Mouse (Mus musculus) intestine, postnatal 0 days (tissue): ENCODE results near the gene 4931417E11Rik. TPM values are rescaled to one million over a fixed set of nuclear protein-coding genes. Genes with fewer than 3 reads are reported as not detected.
A peak's percentile ranks its signal among the peaks of the same experiment; 100 is the strongest.

ENCODE experiments used
- ATAC-seq: fragments of 200-750 bp; cut with Nextera tagmentation; 2 replicates; pipeline ENCODE4 v1.8.0; 2017; ENCODE audit warnings: mild to moderate bottlenecking, moderate TSS enrichment, moderate library complexity
- H3K27ac ChIP-seq: fragments of 300-500 bp; sonication (generic); 2 replicates; pipeline ENCODE4 v1.5.1; 2014; ENCODE audit warnings: mild to moderate bottlenecking, low read depth, low read length, moderate library complexity
- H3K27me3 ChIP-seq: fragments of 300-500 bp; sonication (generic); replicated peaks from 2 replicates; pipeline ENCODE4 v1.6.1; 2014; ENCODE audit warnings: low read length, mixed read lengths; ENCODE audit not compliant: control insufficient read depth, insufficient read depth
- H3K36me3 ChIP-seq: fragments of 300-500 bp; sonication (generic); 2 replicates; pipeline ENCODE4 v1.6.1; 2014; ENCODE audit warnings: mild to moderate bottlenecking, moderate library complexity; ENCODE audit not compliant: control insufficient read depth, insufficient read depth
- H3K4me1 ChIP-seq: fragments of 300-500 bp; sonication (generic); replicated peaks from 2 replicates; pipeline ENCODE4 v1.6.1; 2014; ENCODE audit warnings: antibody characterized with exemption, low read length, mixed read lengths; ENCODE audit not compliant: control insufficient read depth, insufficient read depth
- H3K4me2 ChIP-seq: fragments of 300-500 bp; sonication (generic); replicated peaks from 2 replicates; pipeline ENCODE4 v1.6.1; 2014; ENCODE audit warnings: low read depth, mild to moderate bottlenecking, moderate library complexity
- H3K4me3 ChIP-seq: fragments of 300-500 bp; sonication (generic); 2 replicates; pipeline ENCODE4 v1.5.1; 2014; ENCODE audit warnings: low read depth, low read length
- H3K9ac ChIP-seq: fragments of 300-500 bp; sonication (generic); 2 replicates; pipeline ENCODE4 v1.6.1; 2014; ENCODE audit warnings: mild to moderate bottlenecking, low read depth, low read length
- H3K9me3 ChIP-seq: fragments of 300-500 bp; sonication (generic); 2 replicates; pipeline ENCODE4 v1.6.1; 2016; ENCODE audit warnings: mixed run types; ENCODE audit not compliant: control insufficient read depth
- CTCF ChIP-seq: sonication (generic); IDR thresholded peaks from 2 replicates; pipeline ENCODE4 v1.5.1; 2016; ENCODE audit warnings: low read depth, mild to moderate bottlenecking, control low read depth, antibody characterized with exemption, moderate library complexity
- WGBS: fragments of 180-500 bp; shearing (Covaris S2); extraction: QIAGEN DNeasy Blood & Tissue Kit; methylation state at CpG from one replicate; pipeline ENCODE4 v1.1.7; 2014; 5-methylcytosine and 5-hydroxymethylcytosine counted together
- polyA plus RNA-seq: library from polyadenylated mRNA; unstranded; fragments of >200 nt; fragmentation: Nextera tagmentation; extraction: Ambion mirVana; gene quantifications from 2 replicates; pipeline ENCODE4 v1.2.1, GENCODE M21; 2015

The 4931417E11Rik gene
- polyA plus RNA-seq = not detected in 2 replicates

DNA sequence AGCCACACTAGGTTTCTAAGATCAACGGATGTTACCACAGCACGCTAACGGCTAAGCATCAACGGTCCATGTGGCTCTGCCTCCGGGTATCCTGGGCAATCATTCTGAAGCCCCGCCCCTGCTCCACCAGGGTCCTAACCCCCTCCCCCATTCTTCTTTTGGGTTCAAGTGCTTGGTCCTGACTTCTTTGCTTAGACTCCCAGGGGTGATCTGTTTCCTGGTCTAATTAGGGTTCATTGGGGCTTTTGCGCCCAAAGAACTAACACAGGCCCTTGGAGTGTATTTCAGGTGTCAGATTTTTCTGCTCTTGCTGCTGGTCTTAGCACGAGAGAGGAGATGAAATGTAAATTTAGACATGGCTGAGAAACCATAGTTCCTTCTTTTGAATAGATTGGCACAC, at the start of gene 4931417E11Rik:
Gene 4931417E11Rik, minus strand, starts transcription at position 101 of the 400 bp plus-strand sequence.
- Histone ChIP-seq H3K27me3 (no peaks in the 10 kb centered on the region), H3K4me1 (no peaks in the 10 kb centered on the region), H3K4me2 (no peak within 1 kb of the TSS), H3K9ac (no peak within 1 kb of the TSS), H3K36me3 (no peaks in the 10 kb centered on the region), H3K27ac (no peak within 1 kb of the TSS), H3K9me3 (no peaks in the 10 kb centered on the region), H3K4me3 (no peak within 1 kb of the TSS)
- WGBS = 87% methylated on average over 8 of the region's 8 CpGs
- TF ChIP-seq CTCF = no peak
- no peak for ATAC-seq

DNA sequence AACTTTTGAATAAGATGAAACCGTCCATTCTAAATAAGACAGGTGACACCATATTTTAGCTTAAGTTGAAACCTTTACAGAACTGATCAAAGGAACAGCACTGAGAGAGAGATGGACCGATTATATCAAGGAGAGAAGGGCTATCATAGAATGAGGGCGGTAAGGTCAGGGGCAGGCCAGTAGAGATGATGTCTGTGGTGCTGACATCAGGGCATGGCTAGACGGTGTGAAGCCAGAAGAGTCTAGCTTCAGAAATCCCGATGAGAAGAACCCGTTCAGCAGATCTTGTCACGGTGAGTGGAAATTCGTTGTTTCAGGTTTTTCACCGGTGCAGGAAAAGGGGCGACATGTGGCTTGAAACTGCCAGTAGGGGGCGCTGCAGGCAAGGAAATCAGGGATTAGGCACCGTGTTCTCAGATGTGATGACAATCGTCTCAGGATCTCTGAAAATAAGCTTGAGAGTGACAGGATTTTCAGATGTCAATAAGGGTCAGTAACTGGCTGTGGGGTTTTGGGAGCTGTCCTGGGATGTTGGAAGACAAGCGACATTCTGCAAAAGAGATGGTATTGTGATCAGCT, 48.4 kb upstream of the 4931417E11Rik start:
- H3K27ac ChIP-seq = no peak overlapping the region
- no peaks in the 10 kb centered on the region for H3K36me3 ChIP-seq
- H3K9ac ChIP-seq = no peak overlapping the region
- H3K4me2 ChIP-seq = no peak overlapping the region
- WGBS = 28% methylated on average over 14 of the region's 14 CpGs
- no peak overlapping the region for H3K4me3 ChIP-seq
- TF ChIP-seq CTCF = peak; percentile 79
- H3K9me3 ChIP-seq = no peaks in the 10 kb centered on the region
- no peak for ATAC-seq
- H3K4me1 ChIP-seq = no peaks in the 10 kb centered on the region
- no peaks in the 10 kb centered on the region for H3K27me3 ChIP-seq

DNA sequence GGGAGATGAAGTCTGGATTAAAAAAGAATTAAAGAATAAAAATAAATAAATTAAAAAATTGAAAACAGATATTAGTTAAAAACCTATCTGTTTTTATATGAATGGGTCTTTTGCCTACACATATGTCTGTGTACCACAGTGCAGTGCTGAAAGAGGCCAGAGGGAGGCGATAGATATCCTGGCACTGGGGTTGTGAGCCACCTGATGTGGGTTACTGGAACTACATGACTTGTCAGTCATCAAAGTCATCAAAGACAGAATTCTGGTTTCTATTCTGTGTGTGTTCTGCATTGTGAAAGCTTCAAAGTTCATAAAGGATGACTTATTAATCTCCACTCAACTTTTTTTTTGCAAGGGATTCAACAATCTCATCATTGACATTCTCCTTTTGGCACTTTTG, 43.4 kb upstream of the 4931417E11Rik start:
- WGBS = 25% methylated on average over 1 of the region's 1 CpGs
- Histone ChIP-seq H3K27ac (no peak overlapping the region), H3K4me1 (no peaks in the 10 kb centered on the region), H3K27me3 (no peaks in the 10 kb centered on the region), H3K4me2 (no peak overlapping the region), H3K9ac (no peak overlapping the region), H3K36me3 (no peaks in the 10 kb centered on the region), H3K4me3 (no peak overlapping the region), H3K9me3 (no peaks in the 10 kb centered on the region)
- 0 out of 2 replicates have a peak, but pooled peaks have one; percentile 21 for TF ChIP-seq CTCF
- no peak for ATAC-seq

DNA sequence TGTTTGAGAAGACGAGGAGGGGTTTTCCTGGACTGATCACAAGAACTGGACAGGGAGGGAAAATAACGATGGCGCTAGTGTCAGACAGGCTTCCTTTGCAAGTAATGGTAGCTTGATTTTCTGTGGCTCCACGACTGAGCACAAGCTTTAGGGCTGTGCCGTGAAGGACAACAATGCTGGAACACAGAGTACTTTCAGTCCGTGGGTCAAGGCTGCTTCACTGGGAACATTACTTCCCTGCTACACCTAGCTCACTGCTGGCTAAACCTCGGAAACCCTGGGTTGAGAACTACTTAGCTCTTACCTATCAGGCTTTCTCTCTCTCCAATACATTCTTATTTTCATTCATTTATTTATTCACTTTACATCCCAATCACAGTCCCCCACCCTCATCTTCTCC, 30.2 kb upstream of the 4931417E11Rik start:
- ATAC-seq = no peak
- H3K27me3 ChIP-seq = no peaks in the 10 kb centered on the region
- WGBS = 84% methylated on average over 7 of the region's 7 CpGs

GRCm38 (mm10) chr6:73497321-73497720, 27.9 kb upstream of the 4931417E11Rik start:
- no peaks in the 10 kb centered on the region for H3K27me3 ChIP-seq
- no peak overlapping the region for H3K4me2 ChIP-seq
- no peak overlapping the region for H3K9ac ChIP-seq
- TF ChIP-seq CTCF = no peak
- WGBS = 54% methylated on average over 2 of the region's 2 CpGs
- no peak overlapping the region for H3K4me3 ChIP-seq
- no peaks in the 10 kb centered on the region for H3K9me3 ChIP-seq
- H3K36me3 ChIP-seq = no peaks in the 10 kb centered on the region
- no peaks in the 10 kb centered on the region for H3K4me1 ChIP-seq
- ATAC-seq = no peak
- no peak overlapping the region for H3K27ac ChIP-seq

More for the DNA sequence above, 30.2 kb upstream of the 4931417E11Rik start:
- H3K4me1 ChIP-seq = no peaks in the 10 kb centered on the region
- no peaks in the 10 kb centered on the region for H3K36me3 ChIP-seq
- H3K9me3 ChIP-seq = no peaks in the 10 kb centered on the region
- H3K9ac ChIP-seq = no peak overlapping the region
- H3K4me3 ChIP-seq = no peak overlapping the region
- TF ChIP-seq CTCF = no peak
- no peak overlapping the region for H3K27ac ChIP-seq
- no peak overlapping the region for H3K4me2 ChIP-seq

GRCm38 (mm10) chr6:73490524-73490923, 21.1 kb upstream of the 4931417E11Rik start:
- Histone ChIP-seq H3K27ac (no peak overlapping the region), H3K4me1 (no peaks in the 10 kb centered on the region), H3K4me3 (no peak overlapping the region), H3K4me2 (no peak overlapping the region), H3K36me3 (no peaks in the 10 kb centered on the region), H3K9ac (no peak overlapping the region), H3K27me3 (no peaks in the 10 kb centered on the region), H3K9me3 (no peaks in the 10 kb centered on the region)
- WGBS = 88% methylated on average over 1 of the region's 1 CpGs
- TF ChIP-seq CTCF = no peak
- ATAC-seq = no peak

GRCm38 (mm10) chr6:73485616-73486015, 16.1 kb upstream of the 4931417E11Rik start:
- Histone ChIP-seq H3K4me1 (no peaks in the 10 kb centered on the region), H3K27ac (no peak overlapping the region), H3K9ac (no peak overlapping the region), H3K36me3 (no peaks in the 10 kb centered on the region), H3K4me3 (no peak overlapping the region), H3K4me2 (no peak overlapping the region), H3K9me3 (no peaks in the 10 kb centered on the region), H3K27me3 (no peaks in the 10 kb centered on the region)
- no peak for ATAC-seq
- WGBS = 79% methylated on average over 3 of the region's 3 CpGs
- TF ChIP-seq CTCF = no peak
